Mouse (Mus musculus) layer of hippocampus, postnatal 14 days (tissue): ENCODE measurements around the gene Ear1. TPM values are rescaled to one million over a fixed set of nuclear protein-coding genes. Genes with fewer than 3 reads are reported as not detected.
"Not testable (repeated sequence)": the region's sequence is repeated elsewhere in the genome, so short reads cannot be mapped to it uniquely, and the experiment has no call there.

Experiments used
- DNase-seq, 2 experiments: peaks; one replicate each; pipeline ENCODE4 v3.0.0; 2021 to 2022; ENCODE audit warnings: low spot score in 2 of 2, mixed read lengths in 1 of 2
- long read RNA-seq, 2 experiments: library from polyadenylated mRNA; stranded (forward); transcript quantifications; one replicate each; pipeline ENCODE4 v2.0.0; 2021
- total RNA-seq, 2 experiments: library from RNA; stranded (reverse); gene quantifications; 2 replicates each; pipeline ENCODE4 v1.2.3; 2021

Gene Ear1
- total RNA-seq, result not detected
- long read RNA-seq, experiment 1, result 0 reads
- long read RNA-seq, experiment 2, result 0 reads

GRCm38 (mm10) chr14:43875417-43875816, at the start of gene Ear1:
Gene Ear1, minus strand, starts transcription at chr14:43875517.
- not testable (repeated sequence) for DNase-seq

- DNase-seq, result peak; percentile 37 to 43
Observed at GRCm38 (mm10) chr14:43924688-43925403, 49.5 kb upstream of the Ear1 start, which contains the start of gene Gm8113. Gene Gm8113, plus strand, starts transcription at chr14:43925390.

DNA sequence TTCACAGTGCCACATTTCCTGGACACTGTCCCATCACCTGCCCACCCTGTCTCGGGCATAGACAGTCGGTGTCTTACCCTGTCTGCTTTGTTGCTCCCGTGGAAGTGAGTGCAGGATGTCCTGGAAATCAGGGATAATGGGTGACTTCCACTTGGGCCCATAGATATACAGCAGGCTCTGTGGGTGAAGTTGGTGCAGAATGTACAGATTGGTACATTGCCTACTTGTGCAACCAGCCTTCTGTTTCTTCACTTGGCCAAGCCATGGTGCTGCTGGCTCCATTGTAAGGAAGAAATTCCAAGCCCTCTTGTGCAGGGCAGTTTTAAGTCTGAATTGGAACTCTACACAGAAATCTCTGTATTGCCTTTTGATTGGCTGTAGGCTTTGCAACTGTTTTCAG, 48.1 kb upstream of the Ear1 start, which contains the start of gene Ear10:
TSS of gene Ear10 (minus strand) at position 101 of the 400 bp plus-strand sequence.
- DNase-seq, result not testable (repeated sequence)

DNA sequence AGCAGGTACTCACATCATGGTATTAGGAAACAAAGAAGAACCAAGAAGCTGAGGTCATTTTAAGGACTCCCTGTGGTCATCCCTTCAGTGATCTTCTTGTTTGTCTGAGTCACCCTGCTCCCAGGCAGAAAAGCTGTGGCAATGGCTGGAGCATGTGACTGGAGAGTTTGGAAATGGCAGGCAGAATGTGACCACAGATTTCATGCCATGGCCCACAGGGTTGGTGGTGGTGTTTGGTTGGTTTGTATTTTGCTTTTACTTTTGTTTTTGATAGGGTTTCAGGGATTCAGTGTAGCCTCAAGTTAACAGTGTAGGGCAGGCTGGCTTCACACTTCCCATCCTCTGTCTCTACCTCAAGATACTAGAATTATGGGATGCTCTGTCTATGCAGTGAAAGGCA, 42.9 kb upstream of the Ear1 start:
- not testable (repeated sequence) for DNase-seq

GRCm38 (mm10) chr14:43898577-43898976, 23.3 kb upstream of the Ear1 start:
- not testable (repeated sequence) for DNase-seq

GRCm38 (mm10) chr14:43895357-43895756, 20.0 kb upstream of the Ear1 start:
- DNase-seq, result not testable (repeated sequence)

- DNase-seq, result not testable (repeated sequence)
Observed at GRCm38 (mm10) chr14:43891288-43891687, 16.0 kb upstream of the Ear1 start.

- DNase-seq, result not testable (repeated sequence)
Observed at GRCm38 (mm10) chr14:43886235-43886634, 10.9 kb upstream of the Ear1 start.

DNA sequence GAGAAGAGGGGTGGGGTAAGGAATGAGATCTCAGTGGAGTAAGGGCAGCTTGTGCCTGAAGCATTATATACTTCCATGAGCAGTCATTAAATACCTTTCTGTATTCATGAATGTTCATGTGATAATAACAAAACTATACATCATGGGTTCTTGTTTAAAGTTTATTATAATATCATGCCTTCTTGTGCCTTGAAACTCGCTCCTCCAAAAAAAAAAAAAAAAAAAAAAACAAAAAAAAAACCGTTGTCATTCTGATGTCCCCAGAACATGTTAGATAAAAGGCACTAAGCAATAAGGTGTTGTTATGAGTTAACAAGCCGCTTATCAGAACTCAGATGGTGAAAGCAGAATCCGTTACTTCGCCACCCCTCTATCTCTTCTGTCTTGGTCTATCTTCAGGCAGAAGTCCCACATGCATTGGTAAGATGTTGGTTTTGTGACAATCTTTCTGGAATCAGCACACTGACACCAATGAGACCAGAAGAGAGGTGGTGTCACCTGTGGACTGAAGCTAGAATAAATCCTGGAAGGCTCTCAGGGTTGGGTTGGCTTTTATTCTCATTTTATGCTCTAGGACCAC, 4.7 kb upstream of the Ear1 start:
- DNase-seq, result not testable (repeated sequence)

DNA sequence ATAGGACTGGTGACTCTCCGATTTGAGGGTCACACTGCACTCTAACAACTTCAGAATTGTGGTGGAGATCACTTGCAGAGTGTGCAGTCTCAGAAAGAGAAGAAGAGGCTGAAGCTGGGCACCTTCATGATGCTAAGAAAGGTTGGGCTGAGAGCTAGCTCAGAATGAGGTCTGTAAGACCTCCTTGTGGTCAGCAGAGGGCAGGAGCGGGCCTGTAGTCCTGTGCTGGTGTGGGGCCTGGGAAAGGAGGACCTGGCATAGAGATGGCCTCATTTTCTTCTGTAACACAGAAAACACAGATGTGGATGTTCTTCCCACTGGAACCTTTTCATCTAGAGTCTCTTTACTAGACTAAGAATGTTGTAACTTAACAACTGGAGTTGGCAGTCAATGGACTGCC, 2.5 kb upstream of the Ear1 start:
- not testable (repeated sequence) for DNase-seq

DNA sequence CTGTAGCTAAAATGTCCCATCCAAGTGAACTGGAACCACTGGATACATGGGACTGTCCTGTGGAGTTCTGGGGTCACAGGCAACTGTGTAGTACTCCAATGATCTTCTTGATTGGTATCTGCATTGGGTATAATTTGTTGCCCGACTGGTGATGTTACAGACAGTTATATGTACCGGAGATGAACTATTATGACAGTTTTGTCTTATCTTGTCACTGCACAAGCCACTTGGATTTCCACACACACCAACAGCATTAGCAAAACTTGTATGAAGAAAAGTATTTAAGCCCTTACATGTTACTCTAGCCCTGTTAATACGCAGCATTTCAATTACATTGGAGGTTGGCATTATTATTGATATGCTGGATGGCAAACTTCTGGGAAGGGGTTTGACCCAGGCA, 455 bp downstream of the Ear1 start:
- DNase-seq, result not testable (repeated sequence)

- peak; percentile 8 to 17 for DNase-seq
Observed at GRCm38 (mm10) chr14:43860522-43860921, 14.8 kb downstream of the Ear1 start.

GRCm38 (mm10) chr14:43859465-43859864, 15.9 kb downstream of the Ear1 start:
- DNase-seq, result not testable (repeated sequence)

DNA sequence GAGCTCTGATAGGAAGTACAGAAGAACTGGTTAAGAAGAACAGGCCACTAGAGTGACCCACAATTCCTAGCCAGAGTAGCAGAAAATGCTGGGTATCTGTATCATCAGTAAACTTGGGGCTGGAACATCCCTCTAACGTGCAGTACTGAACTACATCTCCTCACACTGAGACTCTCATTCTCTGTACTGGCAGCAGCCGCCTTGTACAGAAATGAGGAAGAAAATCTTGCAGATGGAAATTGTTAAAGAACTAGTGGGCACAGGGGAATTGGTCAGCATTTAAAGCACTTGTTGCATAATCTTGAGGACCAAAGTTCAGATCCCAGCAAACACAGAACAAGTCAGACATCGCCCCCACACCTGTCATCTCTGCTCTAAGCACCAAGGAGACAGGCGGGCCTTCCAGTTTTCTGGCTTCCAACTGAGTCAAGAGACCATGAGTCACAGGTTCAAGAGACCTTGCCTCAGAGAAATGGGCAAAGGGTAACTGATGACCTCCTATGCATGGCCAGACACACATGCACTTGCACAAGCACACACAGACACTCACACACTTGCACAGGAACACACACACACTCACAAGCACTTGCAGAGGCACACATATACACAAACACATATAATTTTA, 31.3 kb downstream of the Ear1 start:
- not testable (repeated sequence) for DNase-seq

DNA sequence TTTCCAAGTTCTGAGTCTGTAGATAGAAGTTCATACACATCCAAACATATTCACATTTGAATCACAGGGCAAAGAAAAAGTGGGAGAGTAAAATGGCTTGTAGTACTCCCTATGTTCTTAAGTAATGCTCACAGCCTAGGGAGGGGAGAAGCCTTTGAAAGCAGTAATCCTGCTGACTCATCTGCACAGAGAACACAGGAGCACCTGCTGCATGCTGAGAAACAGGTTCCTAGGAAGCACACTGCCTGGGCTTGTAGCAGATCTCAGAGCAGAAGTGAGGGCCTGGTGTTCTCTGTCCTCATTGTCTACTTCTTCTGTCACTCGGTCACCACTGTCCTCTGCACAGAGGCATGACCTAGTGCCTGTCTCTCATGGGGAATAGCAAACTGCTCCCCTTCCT, 34.3 kb downstream of the Ear1 start:
- DNase-seq, result not testable (repeated sequence)

DNA sequence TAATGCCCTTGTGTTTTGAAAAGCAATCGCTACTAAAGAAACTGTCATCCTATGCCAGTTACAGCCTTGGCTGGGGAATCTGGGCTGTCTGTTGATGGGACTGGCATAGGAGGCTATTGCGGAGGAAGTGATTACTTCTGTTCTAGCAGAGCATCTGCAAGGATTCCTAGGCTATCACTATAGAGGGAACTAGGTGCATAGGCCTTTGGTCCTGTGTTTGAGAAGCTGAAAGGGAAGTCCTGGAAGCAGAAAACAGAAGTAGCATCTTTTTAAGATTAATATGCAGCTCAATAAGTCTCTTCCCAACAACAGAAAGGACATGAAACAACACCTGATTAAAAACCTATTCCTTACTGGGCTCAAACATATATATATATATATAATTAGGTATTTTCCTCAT, 40.0 kb downstream of the Ear1 start:
- not testable (repeated sequence) for DNase-seq

DNA sequence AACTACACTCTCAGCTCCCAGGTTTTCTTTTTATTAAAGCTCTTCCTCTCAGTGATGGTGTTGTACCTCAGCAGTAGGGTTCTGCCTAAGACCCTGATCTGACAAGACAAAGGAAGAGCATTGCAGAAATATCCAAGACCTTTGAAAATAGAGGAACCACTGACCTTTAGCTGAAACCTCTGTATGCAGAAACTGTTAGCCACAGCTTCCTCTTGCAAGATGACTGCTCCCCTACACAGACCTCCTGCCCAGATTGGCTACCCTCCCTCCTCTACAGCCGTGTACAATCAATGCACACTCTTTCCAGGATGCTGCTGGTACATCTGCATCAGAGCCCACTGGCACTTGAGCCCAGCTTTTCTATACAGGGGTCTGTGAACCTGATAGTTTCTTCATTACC, 44.9 kb downstream of the Ear1 start:
- DNase-seq, result not testable (repeated sequence)

DNA sequence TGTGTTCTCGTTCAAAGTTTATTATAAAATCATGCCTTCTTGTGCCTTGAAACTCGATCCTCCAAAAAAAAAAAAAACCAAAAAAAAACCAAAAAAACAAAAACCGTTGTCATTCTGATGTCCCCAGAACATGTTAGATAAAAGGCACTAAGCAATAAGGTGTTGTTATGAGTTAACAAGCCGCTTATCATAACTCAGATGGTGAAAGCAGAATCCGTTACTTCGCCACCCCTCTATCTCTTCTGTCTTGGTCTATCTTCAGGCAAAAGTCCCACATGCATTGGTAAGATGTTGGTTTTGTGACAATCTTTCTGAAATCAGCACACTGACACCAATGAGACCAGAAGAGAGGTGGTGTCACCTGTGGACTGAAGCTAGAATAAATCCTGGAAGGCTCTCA, 51.1 kb downstream of the Ear1 start:
- DNase-seq, result not testable (repeated sequence)

- not testable (repeated sequence) for DNase-seq
Observed at GRCm38 (mm10) chr14:43821869-43822268, 53.4 kb downstream of the Ear1 start.

DNA sequence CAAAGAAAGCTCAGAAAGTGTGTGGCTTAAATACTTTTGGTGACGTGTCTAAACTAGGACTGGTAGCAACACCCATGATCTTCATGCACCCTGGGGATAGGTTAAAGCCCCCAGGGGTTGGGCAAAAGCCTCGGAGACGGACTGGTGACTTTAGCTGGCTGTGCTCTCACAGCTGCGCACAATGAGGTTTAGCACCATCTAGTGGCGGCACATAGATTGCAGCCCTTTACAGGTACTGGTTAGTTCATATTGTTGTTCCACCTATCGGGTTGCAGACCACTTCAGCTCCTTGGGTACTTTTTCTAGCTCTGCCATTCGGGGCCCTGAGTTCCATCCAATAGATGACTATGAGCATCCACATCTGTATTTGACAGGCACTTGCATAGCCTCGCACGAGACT, 62.9 kb downstream of the Ear1 start:
- DNase-seq, result peak in 1 of 2 experiments; percentile 9

- DNase-seq, result not testable (repeated sequence)
Observed at GRCm38 (mm10) chr14:43808142-43808541, 67.2 kb downstream of the Ear1 start.

- not testable (repeated sequence) for DNase-seq
Observed at GRCm38 (mm10) chr14:43804435-43804834, 70.9 kb downstream of the Ear1 start.
